Mouse (Mus musculus) limb, embryonic 15.5 days (tissue): ENCODE measurements around the gene Atp2b1. TPM values are rescaled to one million over a fixed set of nuclear protein-coding genes. Genes with fewer than 3 reads are reported as not detected.

Source experiments
- ATAC-seq: fragments of 200-750 bp; cut with Nextera tagmentation; 2 replicates; pipeline ENCODE4 v1.8.0; 2017; ENCODE audit warnings: low read depth, moderate TSS enrichment; ENCODE audit not compliant: insufficient number of reproducible peaks, low FRiP score, low TSS enrichment
- H3K27ac ChIP-seq: fragments of 300-500 bp; sonication (generic); 2 replicates; pipeline ENCODE4 v1.5.1; 2015; ENCODE audit warnings: moderate library complexity, mild to moderate bottlenecking, inconsistent platforms
- H3K27me3 ChIP-seq: fragments of 300-500 bp; sonication (generic); 2 replicates; pipeline ENCODE4 v1.6.1; 2015; ENCODE audit warnings: inconsistent platforms
- H3K36me3 ChIP-seq: fragments of 300-500 bp; sonication (generic); 2 replicates; pipeline ENCODE4 v1.6.1; 2015; ENCODE audit warnings: inconsistent platforms
- H3K4me1 ChIP-seq: fragments of 300-500 bp; sonication (generic); 2 replicates; pipeline ENCODE4 v1.6.1; 2015; ENCODE audit warnings: inconsistent platforms
- H3K4me2 ChIP-seq: fragments of 300-500 bp; sonication (generic); 2 replicates; pipeline ENCODE4 v1.6.1; 2015; ENCODE audit warnings: mild to moderate bottlenecking, inconsistent platforms
- H3K4me3 ChIP-seq: fragments of 300-500 bp; sonication (generic); 2 replicates; pipeline ENCODE4 v1.5.1; 2015; ENCODE audit warnings: mild to moderate bottlenecking, inconsistent platforms
- H3K9ac ChIP-seq: fragments of 300-500 bp; sonication (generic); 2 replicates; pipeline ENCODE4 v1.6.1; 2015; ENCODE audit warnings: inconsistent platforms
- H3K9me3 ChIP-seq: fragments of 300-500 bp; sonication (generic); 2 replicates; pipeline ENCODE4 v1.6.1; 2016; ENCODE audit warnings: inconsistent platforms
- WGBS: fragments of 180-500 bp; shearing (Covaris S2); methylation state at CpG from one replicate; pipeline ENCODE4 v1.1.7; 2015; 5-methylcytosine and 5-hydroxymethylcytosine counted together
- polyA plus RNA-seq: library from polyadenylated mRNA; unstranded; fragments of >200 nt; fragmentation: Nextera tagmentation; extraction: Ambion mirVana; gene quantifications from 2 replicates; pipeline ENCODE4 v1.2.1, GENCODE M21; 2015

Atp2b1 gene
- polyA plus RNA-seq, 1 experiment from 2014 or later, result 132 TPM

GRCm38 (mm10) chr10:99011084-99011483, 96.9 kb downstream of the Atp2b1 start:
- 70% methylated on average over 3 of the region's 3 CpGs for WGBS
- no peaks in the 10 kb centered on the region for H3K9me3 ChIP-seq
- no peak overlapping the region for H3K27ac ChIP-seq
- no peak overlapping the region for H3K9ac ChIP-seq
- no peaks in the 10 kb centered on the region for H3K27me3 ChIP-seq
- no peaks in the 10 kb centered on the region for H3K4me1 ChIP-seq
- no peak overlapping the region for H3K4me2 ChIP-seq
- peaks cover 34% of the 10 kb centered on the region for H3K36me3 ChIP-seq
- no peak overlapping the region for H3K4me3 ChIP-seq
- no peak for ATAC-seq

DNA sequence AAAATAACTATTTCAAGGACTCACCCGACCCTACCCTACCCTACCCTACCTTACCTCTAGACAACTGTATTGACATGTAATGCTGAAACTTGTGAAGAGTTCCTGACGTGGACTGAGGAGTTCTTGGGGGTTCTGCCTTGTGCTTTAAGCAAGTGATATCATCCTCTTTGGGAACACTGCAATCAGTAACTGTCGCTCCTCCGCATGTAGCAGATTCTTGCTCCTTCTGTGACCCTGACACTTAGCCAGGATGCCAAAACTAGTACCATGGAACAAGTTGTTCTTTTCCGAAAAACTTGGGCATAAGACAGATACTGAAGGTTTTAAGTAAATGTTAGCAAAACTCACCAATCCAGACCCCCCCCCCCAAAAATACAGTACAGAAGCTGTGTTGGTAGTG, 97.9 kb downstream of the Atp2b1 start:
- no peak for ATAC-seq

GRCm38 (mm10) chr10:99014737-99015136, 100.5 kb downstream of the Atp2b1 start:
- peaks cover 52% of the 10 kb centered on the region for H3K36me3 ChIP-seq
- H3K9ac ChIP-seq, result no peak overlapping the region
- WGBS, result 91% methylated on average over 13 of the region's 13 CpGs
- no peaks in the 10 kb centered on the region for H3K4me1 ChIP-seq
- H3K9me3 ChIP-seq, result no peaks in the 10 kb centered on the region
- H3K27me3 ChIP-seq, result no peaks in the 10 kb centered on the region
- no peak for ATAC-seq
- no peak overlapping the region for H3K4me2 ChIP-seq
- no peak overlapping the region for H3K27ac ChIP-seq
- H3K4me3 ChIP-seq, result no peak overlapping the region

More for the DNA sequence above, 97.9 kb downstream of the Atp2b1 start:
- Histone ChIP-seq H3K4me1 (no peaks in the 10 kb centered on the region), H3K27me3 (no peaks in the 10 kb centered on the region), H3K4me3 (no peak overlapping the region), H3K36me3 (peaks cover 42% of the 10 kb centered on the region), H3K9ac (no peak overlapping the region), H3K4me2 (no peak overlapping the region), H3K9me3 (no peaks in the 10 kb centered on the region), H3K27ac (no peak overlapping the region)
- WGBS, result 85% methylated on average over 5 of the region's 5 CpGs

DNA sequence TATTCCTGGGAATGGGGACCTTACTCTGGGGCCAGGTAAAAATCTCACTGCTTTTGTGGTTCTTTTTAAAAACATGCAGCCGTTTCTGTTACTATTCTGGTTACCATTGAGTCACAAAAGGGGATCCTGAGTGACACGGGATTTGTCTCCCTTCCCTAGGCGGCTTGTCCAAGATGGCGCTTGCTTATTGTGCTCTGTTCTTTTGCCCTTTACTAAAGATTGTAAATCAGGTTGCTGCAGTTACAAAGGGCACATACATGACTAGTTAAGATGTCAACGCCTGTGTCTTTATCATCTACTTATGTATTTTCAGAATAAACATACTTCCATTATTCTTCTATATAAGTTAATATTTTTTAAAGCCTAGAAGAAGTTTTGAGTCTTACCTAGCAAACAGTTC, 102.8 kb downstream of the Atp2b1 start:
- no peak overlapping the region for H3K4me2 ChIP-seq
- WGBS, result 89% methylated on average over 5 of the region's 5 CpGs
- H3K4me1 ChIP-seq, result no peaks in the 10 kb centered on the region
- no peak overlapping the region for H3K9ac ChIP-seq
- no peaks in the 10 kb centered on the region for H3K9me3 ChIP-seq
- no peaks in the 10 kb centered on the region for H3K27me3 ChIP-seq
- no peak overlapping the region for H3K4me3 ChIP-seq
- H3K36me3 ChIP-seq, result peaks cover 48% of the 10 kb centered on the region
- ATAC-seq, result no peak
- no peak overlapping the region for H3K27ac ChIP-seq

GRCm38 (mm10) chr10:99027462-99027861, 113.3 kb downstream of the Atp2b1 start:
- H3K27me3 ChIP-seq, result no peaks in the 10 kb centered on the region
- no peaks in the 10 kb centered on the region for H3K9me3 ChIP-seq
- no peak overlapping the region for H3K27ac ChIP-seq
- 87% methylated on average over 5 of the region's 5 CpGs for WGBS
- no peak overlapping the region for H3K4me2 ChIP-seq
- ATAC-seq, result no peak
- H3K4me1 ChIP-seq, result no peaks in the 10 kb centered on the region; the same call in 1 of the 2 replicates
- peaks cover 10% of the 10 kb centered on the region; the same call in 1 of the 2 replicates for H3K36me3 ChIP-seq
- H3K4me3 ChIP-seq, result no peak overlapping the region
- H3K9ac ChIP-seq, result no peak overlapping the region

DNA sequence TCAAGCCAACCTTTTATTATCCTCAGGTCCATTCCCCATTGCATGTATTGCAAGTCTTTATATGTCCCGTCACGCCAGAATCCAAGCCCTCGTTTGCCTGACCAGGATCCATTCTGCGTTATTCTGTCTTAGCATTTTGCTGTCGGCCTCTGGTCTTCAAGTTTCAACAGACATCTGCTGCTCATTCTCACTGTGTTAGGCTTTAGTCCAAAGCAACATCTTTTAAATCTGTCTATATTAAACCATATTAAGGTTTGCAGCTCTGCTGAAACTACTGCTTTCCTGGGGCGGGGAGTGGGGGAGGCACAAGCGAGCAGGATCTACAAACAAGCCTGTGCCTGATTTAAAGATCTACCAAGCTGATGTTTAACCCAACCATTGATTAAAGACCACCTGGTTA, 115.6 kb downstream of the Atp2b1 start:
- Histone ChIP-seq H3K4me2 (no peak overlapping the region), H3K36me3 (peaks cover 10% of the 10 kb centered on the region; the same call in 1 of the 2 replicates), H3K4me1 (no peaks in the 10 kb centered on the region; the same call in 1 of the 2 replicates), H3K9ac (no peak overlapping the region), H3K9me3 (no peaks in the 10 kb centered on the region), H3K27me3 (no peaks in the 10 kb centered on the region), H3K4me3 (no peak overlapping the region), H3K27ac (no peak overlapping the region)
- WGBS, result 71% methylated on average over 7 of the region's 7 CpGs
- ATAC-seq, result no peak

DNA sequence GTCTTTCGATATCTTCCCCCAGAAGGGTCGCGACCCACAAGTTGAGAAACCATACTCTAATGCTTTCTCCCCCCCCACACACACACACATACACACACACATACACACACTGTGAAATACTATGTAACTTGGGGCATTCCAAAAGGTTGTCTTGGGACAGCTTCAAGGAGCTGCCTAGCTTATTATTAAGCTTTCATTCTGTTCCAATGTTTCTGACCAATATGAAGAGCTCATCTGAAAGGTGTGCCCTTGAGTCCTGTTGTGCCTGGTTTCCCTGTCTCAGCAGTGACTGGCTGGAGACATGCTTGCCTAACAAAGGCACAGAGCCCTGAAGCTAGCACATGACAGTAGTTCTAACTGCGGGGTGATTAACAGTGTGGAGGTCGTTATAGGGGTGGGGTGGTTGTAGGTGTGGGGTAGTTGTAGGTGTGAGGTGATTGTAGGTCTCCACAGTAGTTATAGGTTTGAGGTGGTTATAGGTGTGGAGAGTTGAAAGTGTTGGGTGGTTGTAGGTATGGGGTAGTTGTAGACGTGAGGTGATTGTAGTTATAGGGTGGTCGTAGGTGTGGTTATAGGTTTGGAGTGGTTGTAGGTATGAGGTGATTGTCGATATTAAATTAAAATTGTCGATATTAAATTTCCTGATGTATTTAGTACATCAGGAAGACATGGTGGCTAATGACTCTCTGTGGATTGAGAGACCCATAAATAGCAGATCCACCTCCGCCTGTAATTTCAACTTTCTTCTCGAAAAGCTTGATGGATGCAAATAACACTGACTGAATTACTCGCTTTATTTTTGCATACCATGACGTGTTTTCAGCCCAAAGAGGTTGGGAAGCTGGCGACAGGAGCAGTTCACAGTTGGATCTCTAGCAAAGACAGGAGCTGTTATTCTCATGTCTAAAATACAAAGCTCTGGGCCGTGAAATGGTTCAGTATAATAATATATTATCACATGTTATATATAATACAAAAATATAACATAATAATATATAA, 119.9 kb downstream of the Atp2b1 start:
- 89% methylated on average over 15 of the region's 15 CpGs for WGBS
- Histone ChIP-seq H3K4me1 (no peaks in the 10 kb centered on the region; the same call in 1 of the 2 replicates), H3K9me3 (no peaks in the 10 kb centered on the region), H3K27me3 (no peaks in the 10 kb centered on the region), H3K27ac (no peak overlapping the region), H3K4me3 (no peak overlapping the region), H3K9ac (no peak overlapping the region), H3K36me3 (no peaks in the 10 kb centered on the region), H3K4me2 (no peak overlapping the region)
- ATAC-seq, result no peak

- no peak for ATAC-seq
- Histone ChIP-seq H3K9ac (no peak overlapping the region), H3K9me3 (no peaks in the 10 kb centered on the region), H3K27ac (no peak overlapping the region), H3K4me2 (no peak overlapping the region), H3K27me3 (no peaks in the 10 kb centered on the region), H3K4me3 (no peak overlapping the region), H3K36me3 (no peaks in the 10 kb centered on the region), H3K4me1 (no peaks in the 10 kb centered on the region)
- 71% methylated on average over 21 of the region's 21 CpGs for WGBS
These were observed 123.2 kb downstream of the Atp2b1 start for GRCm38 (mm10) chr10:99037185-99038065.

- WGBS, result 53% methylated on average over 3 of the region's 3 CpGs
- ATAC-seq, result no peak
- no peaks in the 10 kb centered on the region for H3K27me3 ChIP-seq
These were observed 124.7 kb downstream of the Atp2b1 start for GRCm38 (mm10) chr10:99038866-99039265.

GRCm38 (mm10) chr10:99040171-99040570, 126.0 kb downstream of the Atp2b1 start:
- ATAC-seq, result no peak
- H3K27ac ChIP-seq, result no peak overlapping the region
- no peak overlapping the region for H3K4me2 ChIP-seq
- H3K9me3 ChIP-seq, result no peaks in the 10 kb centered on the region
- WGBS, result 92% methylated on average over 5 of the region's 5 CpGs
- no peak overlapping the region for H3K4me3 ChIP-seq
- no peak overlapping the region for H3K9ac ChIP-seq
- H3K36me3 ChIP-seq, result no peaks in the 10 kb centered on the region
- no peaks in the 10 kb centered on the region for H3K27me3 ChIP-seq
- no peaks in the 10 kb centered on the region for H3K4me1 ChIP-seq

More at GRCm38 (mm10) chr10:99038866-99039265, 124.7 kb downstream of the Atp2b1 start:
- Histone ChIP-seq H3K4me2 (no peak overlapping the region), H3K4me3 (no peak overlapping the region), H3K36me3 (no peaks in the 10 kb centered on the region), H3K9me3 (no peaks in the 10 kb centered on the region), H3K27ac (no peak overlapping the region), H3K4me1 (no peaks in the 10 kb centered on the region), H3K9ac (no peak overlapping the region)

DNA sequence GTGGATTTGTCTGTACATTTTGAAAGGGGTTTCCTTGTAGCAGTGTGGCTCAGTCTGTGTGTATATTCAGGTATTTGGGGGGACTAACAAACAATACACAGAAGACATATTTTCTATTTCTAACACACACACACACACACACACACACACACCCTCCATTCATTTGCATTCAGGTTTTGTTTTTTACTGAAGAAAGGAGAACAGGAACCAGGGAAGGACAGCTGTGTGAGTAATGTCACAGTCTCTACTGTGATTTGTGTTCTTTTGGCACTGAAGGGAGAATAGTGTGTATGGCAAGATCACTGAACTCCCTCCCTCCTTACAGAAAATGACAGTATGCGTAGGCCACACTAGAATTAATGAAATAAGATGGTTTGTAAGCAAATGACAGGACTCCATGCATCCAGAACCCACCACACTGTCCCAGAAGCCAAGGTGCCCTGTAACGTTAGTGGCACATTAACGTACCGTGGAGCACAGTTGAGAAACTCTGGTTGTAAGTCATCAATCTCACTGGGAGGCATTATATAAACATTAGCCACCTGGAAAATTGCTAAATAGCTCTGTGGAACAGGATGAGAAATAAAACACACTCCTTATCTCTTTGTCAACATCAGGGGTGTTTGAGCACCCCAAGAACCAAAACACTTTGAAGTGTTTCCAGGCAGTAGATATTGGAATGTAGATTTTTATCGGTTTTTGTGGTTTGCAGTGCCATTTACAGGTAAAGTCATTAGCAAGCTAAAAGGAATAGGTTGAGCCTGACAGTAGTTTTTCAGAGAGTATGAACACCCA, 132.7 kb downstream of the Atp2b1 start:
- H3K36me3 ChIP-seq, result no peaks in the 10 kb centered on the region
- 51% methylated on average over 5 of the region's 5 CpGs for WGBS
- ATAC-seq, result no peak
- H3K4me3 ChIP-seq, result no peak overlapping the region
- H3K4me1 ChIP-seq, result no peaks in the 10 kb centered on the region
- no peak overlapping the region for H3K4me2 ChIP-seq
- H3K9me3 ChIP-seq, result no peaks in the 10 kb centered on the region
- no peaks in the 10 kb centered on the region for H3K27me3 ChIP-seq
- H3K27ac ChIP-seq, result no peak overlapping the region
- no peak overlapping the region for H3K9ac ChIP-seq
